Mouse (Mus musculus): Measurements from ENCODE around the gene Cep104.

Gene Cep104

DNA sequence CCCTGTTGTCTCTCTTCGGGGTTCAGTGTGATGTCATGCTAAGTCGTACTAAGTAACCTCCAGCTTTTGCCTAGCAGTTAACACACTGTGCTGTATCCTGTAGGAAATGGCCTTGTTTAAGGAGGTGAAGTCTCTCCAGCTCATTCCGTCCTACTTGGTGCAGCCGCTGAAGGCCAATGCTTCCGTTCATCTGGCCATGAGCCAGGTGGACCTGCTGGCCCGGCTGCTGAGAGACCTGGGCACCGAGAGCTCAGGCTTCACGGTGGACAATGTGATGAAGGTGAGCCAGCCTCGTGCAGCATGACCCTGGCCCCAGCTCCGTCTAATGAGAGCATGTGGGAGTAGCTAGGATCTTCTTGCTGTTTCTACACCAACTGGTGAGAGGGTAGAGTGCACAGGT lies 17.7 kb downstream of the Cep104 start:
- no peak for DNase-seq (ENCODE audit: low read depth, low spot score)

DNA sequence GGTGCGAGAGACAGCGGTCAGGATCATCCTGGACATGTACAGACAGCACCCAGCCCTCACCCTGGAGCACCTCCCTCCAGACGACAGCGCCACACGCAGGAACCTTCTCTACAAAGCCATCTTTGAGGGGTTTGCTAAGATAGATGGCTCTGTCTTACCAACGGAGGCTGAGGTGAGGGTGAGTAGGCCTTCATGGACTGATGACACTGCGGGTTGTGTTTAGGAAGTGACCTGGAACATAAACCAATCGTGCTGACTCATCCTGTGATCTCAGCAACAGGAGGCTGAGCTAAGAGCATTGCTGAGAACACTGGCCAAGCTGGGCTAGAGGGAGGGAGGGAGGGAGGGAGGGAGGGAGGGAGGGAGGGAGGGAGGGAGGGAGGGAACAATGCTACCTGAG lies 18.5 kb downstream of the Cep104 start:
- DNase-seq (ENCODE audit: low read depth, low spot score) = peak; percentile 51

DNA sequence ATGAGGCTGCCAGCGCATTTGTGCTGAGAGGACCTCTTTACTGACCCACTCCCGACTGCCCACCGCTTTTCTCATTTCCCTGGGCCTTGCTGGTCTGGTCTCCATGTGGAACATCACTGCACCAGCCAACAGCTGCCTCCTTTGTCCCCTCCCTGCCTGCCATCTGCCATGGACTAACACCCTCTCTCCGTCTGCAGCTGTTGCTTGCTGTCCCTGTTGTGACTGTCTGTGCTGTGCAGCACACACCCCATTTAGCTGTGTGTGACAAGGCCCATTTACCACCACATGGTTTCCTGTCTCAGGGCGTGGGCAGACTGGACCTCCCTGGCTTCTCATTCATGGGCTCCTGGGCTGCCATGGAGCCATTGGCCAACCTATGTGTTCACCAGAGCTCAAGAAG lies 30.5 kb downstream of the Cep104 start:
- DNase-seq (ENCODE audit: low read depth, low spot score) = no peak

DNA sequence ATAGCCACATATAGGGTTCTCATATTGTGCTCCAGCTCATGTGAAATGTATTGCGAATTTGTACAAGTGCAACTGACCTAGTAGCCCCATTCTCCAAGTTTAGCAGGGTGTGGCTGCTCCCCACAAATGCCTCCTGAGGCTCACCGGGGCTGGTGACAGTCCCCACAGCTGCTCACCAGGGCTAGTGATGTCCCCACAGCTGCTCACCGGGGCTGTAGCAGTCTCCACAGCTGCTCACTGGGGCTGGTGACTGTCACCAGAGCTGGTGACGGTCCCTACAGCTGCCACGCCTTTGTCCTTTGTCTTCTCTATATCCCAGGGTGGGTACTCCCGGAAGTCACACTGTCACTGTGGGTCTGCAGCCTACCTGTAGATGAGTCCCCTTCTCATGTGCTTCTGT lies 31.3 kb downstream of the Cep104 start:
- DNase-seq (ENCODE audit: low read depth, low spot score) = no peak

DNA sequence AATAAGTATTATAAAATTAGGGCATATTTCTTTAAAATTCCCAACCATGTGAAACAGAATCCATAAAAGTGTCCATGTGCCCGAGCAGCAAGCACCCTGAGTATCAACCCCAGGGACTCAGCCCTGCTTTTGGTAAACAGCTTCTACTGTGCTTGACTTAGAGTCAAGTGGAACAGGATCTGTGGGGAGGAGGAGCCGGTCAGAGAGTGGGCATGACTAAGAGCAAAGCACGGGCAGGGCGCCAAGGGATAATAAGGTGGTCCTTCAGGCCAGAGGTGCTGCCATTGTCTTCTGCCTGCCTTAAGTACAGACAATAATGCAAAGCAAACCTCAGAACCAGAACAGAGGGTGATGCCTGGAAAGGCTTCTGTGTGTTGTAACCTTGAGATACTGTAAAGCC lies 32.8 kb downstream of the Cep104 start:
- DNase-seq (ENCODE audit: low read depth, low spot score) = no peak

DNA sequence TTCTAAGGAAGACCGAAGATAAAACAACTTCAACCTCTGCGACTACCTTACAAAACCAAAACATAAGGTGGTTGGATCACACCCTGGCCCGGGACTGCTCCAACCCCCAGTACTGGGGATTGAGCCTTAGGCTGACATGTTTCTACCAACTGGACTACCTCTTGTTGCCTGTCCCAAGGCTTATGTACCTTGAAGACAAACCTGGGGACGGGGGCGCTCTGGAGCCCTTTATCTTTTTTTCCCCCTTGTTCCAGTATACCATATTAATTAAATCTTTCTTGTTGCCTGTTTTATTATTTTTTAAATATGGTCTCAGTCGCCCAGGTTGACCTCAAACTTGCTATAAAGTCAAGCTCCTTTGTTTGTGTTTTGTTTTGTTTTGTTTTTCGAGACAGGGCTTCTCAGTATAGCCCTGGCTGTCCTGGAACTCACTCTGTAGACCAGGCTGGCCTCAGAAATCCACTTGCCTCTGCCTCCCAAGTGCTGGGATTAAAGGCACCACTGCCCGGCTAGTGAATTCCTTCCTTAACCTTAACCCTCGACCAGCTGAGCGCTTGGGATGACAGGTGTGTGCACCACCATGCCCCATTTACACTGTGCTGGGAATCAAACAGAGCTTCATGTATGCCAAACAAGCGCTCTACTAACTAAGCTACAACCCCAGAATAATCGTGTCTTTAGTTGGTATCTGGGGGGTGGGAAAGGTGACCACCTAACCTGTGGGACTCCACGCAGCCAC lies 36.1 kb downstream of the Cep104 start:
- DNase-seq (ENCODE audit: low read depth, low spot score) = no peak

DNA sequence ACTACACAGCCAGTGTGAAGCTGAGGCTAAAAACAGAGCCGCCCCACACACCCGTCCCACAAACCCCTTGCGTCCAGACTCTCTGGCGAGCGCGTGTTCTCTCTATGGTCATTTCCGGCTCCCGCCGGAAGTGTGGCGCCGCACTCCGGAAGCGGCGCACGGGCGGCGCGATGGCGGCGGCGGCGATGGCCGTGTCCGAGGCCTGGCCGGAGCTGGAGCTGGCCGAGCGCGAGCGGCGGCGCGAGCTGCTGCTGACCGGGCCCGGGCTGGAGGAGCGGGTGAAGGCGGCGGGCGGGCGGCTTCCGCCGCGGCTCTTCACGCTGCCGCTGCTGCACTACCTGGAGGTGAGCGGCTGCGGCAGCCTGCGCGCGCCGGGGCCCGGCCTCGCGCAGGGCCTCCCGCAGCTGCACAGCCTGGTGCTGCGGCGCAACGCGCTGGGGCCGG lies 36.7 kb downstream of the Cep104 start, which contains the start of gene Lrrc47:
TSS of gene Lrrc47 (plus strand) at position 86 of the 444 bp plus-strand sequence.
- DNase-seq (ENCODE audit: low read depth, low spot score) = peak; percentile 87

DNA sequence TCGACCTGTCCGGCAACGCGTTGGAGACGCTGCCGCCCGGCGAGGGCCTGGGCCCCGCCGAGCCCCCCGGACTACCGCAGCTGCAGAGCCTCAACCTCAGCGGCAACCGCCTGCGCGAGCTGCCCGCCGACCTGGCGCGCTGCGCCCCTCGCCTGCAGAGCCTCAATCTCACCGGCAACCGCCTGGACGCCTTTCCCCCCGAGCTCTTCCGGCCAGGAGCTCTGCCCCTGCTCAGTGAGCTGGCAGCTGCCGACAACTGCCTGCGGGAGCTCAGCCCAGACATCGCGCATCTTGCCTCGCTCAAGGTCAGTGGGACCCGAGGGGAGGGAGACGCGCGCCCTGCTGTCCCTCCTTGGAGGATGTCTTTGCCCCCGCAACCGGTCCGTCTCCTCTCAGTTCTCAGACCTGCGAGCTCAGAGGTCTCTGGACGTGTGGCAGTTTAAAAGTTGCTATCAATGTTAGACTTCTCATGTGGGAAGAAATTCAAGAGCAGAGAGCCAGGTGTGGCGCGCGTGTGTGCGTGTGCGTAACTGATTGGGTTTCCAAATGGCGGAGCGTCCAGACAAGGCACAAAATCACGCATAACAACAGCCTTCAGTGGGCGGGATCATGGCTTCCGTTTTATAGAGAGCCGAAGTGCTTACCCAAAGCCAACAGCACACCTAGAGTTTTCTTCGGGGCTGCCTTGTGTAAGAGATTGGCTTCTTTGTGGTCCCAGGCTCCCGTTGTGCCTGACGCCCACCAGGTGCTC lies 37.3 kb downstream of the Cep104 start:
- DNase-seq (ENCODE audit: low read depth, low spot score) = peak; percentile 81

DNA sequence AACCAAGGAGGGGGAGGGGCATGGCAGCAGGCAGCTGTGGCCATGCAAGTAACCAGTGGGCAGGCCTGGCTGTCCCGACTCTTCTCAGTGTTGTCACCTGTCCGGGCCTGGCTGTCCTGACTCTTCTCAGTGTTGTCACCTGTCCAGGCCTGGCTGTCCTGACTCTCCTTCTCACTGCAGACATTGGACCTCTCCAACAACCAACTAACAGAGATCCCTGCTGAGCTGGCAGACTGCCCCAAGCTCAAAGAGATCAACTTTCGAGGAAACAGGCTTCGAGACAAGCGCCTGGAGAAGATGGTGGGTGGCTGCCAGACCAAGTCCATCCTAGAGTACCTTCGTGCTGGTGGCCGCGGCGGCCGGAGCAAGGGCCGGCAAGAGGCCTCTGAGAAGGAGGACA lies 40.5 kb downstream of the Cep104 start:
- DNase-seq (ENCODE audit: low read depth, low spot score) = no peak

DNA sequence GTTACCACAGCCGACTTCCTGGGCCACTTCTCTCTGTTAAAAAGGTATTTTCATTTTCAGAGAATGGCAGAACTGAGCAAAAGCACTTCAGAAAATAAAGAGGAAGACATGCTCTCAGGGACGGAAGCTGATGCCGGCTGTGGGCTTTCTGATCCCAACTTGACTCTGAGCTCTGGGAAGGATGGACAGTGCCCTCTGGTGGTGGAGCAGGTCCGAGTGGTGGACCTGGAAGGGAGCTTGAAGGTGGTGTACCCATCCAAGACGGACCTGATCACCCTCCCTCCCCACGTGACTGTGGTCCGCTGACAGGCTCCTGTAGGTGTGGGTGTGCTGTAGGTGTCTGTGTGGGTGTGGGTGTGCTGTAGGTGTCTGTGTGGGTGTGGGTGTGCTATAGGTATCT lies 44.6 kb downstream of the Cep104 start:
- peak; percentile 65 for DNase-seq (ENCODE audit: low read depth, low spot score)

DNA sequence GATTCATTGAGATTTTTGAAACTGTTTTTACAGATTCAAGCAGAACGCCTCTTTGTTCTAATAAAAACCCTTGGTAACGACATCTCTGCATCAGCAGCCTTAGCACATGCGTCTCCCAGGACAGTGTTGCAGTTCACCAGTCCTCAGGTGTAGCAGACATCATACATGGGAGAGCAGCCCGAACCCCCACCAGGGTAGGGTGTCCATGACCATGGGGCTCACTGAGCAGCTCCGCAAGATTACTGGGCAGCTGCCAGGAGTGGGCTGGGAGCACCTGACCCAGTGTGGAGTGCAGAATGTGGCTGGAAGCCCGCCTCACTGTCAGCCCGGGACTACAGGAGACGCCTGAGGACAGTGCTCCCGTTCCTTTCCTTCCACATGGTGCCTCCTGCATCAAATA lies 46.4 kb downstream of the Cep104 start:
- DNase-seq (ENCODE audit: low read depth, low spot score) = no peak

DNA sequence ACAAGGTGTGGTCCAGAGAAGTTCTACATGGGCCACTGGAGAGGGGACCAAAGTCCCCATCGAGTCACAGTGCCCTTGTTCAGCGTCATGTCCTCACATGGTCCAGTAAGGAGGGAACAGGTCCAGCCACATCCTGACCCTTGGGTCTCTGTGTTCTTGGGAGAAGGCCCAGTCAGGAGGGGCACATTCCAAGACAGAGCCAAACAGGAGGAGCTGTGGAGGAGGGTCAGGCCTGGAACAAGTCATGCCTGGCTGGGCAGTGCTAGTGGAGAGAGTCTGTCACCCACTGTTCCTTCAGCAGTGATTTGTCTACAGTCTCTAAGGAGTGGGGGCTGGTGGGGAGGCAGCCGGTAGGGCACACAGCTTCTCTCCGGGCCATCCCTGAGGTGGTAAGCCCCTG lies 47.4 kb downstream of the Cep104 start:
- no peak for DNase-seq (ENCODE audit: low read depth, low spot score)

DNA sequence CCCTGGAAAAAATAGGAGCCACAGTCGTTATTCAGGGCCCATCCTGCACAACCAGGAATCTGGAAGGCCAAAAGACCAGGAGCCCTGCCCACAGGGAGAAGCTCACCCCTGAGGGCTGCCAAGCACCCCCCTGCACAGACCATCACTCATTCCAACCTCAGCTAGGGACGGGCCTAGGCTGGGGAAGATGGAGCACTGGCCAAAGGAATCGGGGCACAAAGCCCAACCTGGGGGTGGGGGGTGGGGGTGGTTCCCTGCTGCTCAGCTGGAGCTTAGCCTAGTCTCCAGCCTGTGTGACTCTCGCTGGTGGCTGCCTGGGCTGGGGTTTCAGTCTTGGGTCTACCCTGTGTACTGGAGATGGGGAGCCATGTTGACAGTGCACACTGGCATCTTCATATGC lies 47.9 kb downstream of the Cep104 start:
- DNase-seq (ENCODE audit: low read depth, low spot score) = no peak

DNA sequence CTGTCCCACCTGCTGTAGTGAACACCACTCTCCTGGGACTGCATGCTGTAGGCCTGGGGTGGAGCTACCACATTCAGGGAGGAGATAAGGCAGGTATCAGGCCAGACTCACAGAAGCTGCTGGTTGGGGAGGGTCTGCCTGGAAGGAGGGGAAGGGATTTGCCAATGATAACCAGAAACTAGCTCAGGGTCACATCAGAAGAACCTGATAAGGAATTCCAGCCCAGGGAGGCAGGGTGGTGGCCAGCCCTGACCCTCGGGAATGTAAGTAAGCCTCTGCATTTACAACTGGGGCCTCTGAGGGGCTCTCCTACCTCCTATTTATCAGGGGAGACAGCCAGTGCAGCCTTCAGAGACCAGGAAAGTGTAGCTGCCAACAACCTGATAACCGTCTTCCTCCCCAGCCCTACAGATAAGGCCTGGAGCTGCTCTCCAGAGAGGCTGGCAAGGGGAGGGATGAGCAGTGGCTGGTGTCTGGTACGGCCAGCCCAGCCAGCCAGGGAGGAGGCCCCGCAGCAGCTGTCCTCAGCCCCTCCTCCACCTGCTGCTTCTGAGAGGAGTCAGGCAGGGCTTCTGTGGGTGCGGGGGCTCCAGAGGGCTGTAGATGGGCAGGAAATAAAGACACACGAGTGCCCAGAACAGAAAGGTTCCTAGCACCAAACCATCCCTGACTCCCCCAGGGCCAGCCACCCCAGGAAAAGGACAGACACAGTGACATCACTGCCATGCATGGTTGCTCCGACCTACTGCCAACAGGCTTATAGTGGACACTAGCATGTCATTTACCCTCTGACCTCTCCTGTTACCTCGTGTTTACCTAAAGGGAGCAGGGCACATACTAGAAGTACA lies 49.0 kb downstream of the Cep104 start:
- no peak for DNase-seq (ENCODE audit: low read depth, low spot score)

DNA sequence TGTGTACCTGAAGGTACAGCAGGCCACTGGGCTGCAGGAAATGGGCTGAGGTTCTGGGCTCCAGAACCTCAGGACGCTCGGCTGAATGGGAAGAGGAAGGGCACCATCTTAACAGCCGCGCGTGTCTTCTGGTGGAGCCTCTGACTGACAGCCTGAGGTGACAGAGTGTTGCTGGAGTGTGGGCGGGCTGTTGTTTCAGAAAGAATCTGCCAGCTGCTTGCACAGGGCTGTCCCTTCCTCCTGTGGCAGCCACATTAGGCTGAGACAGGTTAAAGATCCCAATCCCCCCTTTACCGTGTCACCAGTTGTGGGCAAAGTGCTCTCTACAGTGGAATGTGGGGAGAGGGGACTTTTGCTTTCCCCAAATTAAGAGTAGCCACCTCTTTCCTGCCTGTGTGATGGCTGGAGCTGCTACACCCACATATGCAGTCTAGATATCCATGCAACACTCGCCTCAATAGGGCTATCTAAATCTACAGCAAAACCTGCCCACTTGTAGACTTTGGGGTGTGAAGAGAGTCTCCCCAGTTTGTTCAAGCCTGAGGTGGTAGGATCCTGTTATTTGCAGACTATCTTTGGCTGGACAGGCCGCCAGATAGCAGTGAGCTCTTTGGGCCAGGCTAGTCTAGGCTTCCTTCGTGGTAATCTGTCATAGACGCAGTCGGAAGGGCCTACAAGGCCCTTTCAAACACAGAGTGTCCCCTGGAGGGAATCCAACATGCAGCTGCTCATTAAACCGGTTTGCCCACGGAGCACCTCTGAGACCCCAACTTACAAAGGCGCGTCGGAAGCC lies 49.9 kb downstream of the Cep104 start:
- no peak for DNase-seq (ENCODE audit: low read depth, low spot score)

DNA sequence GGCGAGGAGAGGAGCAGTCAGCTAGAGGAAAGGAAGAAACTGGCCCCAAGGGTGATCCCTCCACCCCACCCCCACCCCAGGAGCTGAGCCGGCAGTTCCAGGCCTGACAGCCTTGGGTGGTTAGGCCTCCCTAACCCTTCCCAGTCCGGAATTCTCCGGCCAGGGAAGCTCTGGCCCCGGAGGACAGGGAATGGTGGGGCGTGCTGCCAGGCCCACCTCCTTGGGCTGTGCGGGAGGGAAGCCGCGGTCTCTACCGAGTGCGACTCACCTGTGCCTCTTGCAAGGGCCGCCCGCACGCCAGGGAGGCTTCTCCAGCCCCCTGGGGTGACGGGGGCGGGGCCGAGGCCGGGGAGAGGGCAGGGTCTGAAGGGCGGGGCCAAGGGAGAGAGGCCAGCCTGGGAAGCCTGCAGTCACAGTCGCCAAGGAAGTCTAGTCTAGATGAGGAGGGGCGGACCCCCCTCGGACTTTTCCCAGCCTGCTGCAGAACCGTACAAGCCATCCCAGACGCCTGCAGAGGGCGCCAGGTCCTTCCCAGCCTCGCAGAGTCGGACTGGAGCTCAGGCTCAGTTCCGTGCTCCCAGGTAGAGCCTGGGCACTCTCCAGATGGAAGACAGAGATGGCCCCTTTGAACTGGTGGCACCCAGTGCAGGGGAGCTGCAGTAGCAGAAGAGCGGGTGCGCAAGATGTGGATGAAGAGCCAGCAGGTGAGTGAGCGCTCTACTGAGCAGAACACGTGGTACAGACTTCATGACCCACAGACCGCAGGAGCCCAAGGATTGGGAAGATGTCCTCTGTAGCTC lies 50.8 kb downstream of the Cep104 start, which contains the start of gene Smim1:
TSS of gene Smim1 (minus strand) at position 590 of the 800 bp plus-strand sequence.
- DNase-seq (ENCODE audit: low read depth, low spot score) = peak; percentile 85

DNA sequence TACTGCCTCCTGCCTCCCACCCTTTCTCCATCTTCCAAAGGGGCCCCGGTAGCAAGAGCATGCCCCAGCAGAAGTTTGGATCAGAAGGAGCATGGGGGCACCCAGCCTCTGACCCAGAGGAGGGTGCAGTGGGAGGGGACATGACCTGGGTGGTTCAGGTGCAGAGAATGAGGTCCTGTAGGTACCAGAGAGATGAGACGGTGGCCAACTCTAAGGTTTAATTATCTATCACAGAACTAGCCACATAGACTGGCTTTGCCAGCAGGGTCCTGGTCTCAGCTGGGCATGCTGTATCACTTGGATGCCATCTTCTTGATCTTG lies 51.4 kb downstream of the Cep104 start:
- no peak for DNase-seq (ENCODE audit: low read depth, low spot score)

DNA sequence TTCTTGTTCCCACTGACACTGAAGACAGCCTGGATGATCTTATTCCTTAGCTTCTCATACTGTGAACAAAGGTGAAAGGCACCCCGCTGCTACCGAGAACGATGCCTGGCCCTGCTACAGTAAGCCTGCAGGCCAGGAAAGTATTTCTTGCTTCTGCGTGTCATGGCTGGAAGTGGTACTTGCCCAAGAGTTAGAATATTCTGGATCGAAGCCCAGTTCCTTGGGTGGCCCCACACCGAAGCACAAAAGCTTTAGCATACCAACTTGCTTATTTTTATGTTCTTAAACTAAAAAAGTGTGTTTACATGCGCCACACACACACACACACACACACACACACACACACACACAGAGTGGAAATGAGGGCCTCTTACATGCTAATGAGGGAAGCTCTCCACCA lies 53.1 kb downstream of the Cep104 start:
- no peak for DNase-seq (ENCODE audit: low read depth, low spot score)

DNA sequence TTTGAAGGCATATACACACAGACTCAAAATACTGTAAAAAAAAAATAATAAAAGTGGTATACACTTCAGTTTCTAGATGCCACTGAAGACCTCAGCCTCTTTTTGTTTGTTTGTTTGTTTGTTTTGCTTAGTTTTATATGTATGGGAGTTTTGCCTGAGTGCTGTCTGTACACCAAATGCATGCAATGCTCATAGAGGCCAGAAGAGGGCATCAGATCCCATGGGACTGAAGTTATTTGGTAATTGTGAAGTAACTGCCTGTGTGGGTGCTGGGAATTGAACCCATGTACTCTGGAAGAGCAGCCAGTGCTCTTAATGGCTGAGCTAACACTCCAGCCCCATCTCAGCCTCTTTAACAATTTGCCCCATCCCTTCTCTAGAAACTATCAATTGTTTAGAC lies 53.7 kb downstream of the Cep104 start:
- peak; percentile 56 for DNase-seq (ENCODE audit: low read depth, low spot score)

DNA sequence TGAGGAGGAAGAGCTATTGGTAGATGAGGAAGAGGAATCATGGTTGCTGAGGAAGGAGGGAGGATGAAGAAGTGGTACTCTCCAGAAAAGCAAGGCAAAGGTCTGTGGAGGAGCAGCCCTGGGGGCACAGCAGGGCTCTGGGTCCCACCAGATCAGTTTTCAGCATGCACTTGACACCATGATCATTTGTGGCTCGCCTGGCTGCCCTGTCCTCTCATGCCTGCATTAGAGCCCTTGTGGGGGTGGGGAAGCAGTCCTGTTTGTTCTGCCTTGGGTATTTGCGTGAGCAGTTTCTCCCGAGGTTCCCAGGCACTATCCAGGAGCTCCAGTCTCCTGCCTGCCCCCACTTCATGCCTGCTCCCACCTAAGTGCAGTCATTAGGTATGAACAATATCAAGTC lies 62.1 kb downstream of the Cep104 start:
- no peak for DNase-seq (ENCODE audit: low read depth, low spot score)

DNA sequence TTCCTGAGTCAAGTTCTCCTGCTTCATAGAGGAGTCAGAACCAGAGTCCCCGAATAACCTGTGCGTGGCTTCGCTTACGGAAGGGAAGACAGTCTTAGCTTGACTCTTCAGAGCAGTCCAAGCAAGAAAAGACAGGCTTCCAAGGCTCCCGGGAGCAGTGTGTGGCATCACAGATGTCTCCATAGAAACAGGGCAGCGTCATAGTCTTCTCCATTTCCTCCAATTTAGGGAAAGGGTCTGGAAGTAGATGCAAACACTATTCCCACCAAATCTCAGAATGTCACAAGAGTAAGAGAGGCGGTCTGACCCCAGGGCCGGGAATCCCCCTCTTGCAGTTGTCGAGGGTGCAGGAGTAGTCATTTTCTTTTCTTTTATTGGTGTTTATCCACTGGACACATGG lies 67.6 kb downstream of the Cep104 start, which contains the start of gene Ccdc27:
TSS of gene Ccdc27 (minus strand) at position 101 of the 400 bp plus-strand sequence.
- DNase-seq (ENCODE audit: low read depth, low spot score) = no peak
